Mouse (Mus musculus): ENCODE measurements around the gene Cdc14a.

The Cdc14a gene

GRCm38 (mm10) chr3:116256104-116256503 lies 167.7 kb downstream of the Cdc14a start:
- DNase-seq: no peak

- peak; percentile 90 to 95 for DNase-seq
Observed at GRCm38 (mm10) chr3:116253077-116253531, 170.7 kb downstream of the Cdc14a start, which contains the start of gene Gpr88. TSS of gene Gpr88 (minus strand) at chr3:116253503.

- peak; percentile 54 to 61 for DNase-seq
Observed at GRCm38 (mm10) chr3:116252255-116253040, 171.4 kb downstream of the Cdc14a start.

- DNase-seq: peak; percentile 65 to 67
Observed at GRCm38 (mm10) chr3:116251481-116252254, 172.2 kb downstream of the Cdc14a start.

GRCm38 (mm10) chr3:116249026-116249425 lies 174.8 kb downstream of the Cdc14a start:
- peak; percentile 40 to 54 for DNase-seq

- no peak for DNase-seq
Observed at GRCm38 (mm10) chr3:116244476-116244875, 179.4 kb downstream of the Cdc14a start.

GRCm38 (mm10) chr3:116242685-116243084 lies 181.1 kb downstream of the Cdc14a start:
- DNase-seq: no peak

- no peak for DNase-seq
Observed at GRCm38 (mm10) chr3:116237527-116237926, 186.3 kb downstream of the Cdc14a start.

GRCm38 (mm10) chr3:116236856-116237255 lies 187.0 kb downstream of the Cdc14a start:
- DNase-seq: no peak

- no peak for DNase-seq
Observed at GRCm38 (mm10) chr3:116233515-116233914, 190.3 kb downstream of the Cdc14a start.

GRCm38 (mm10) chr3:116232763-116233162 lies 191.1 kb downstream of the Cdc14a start:
- no peak for DNase-seq

GRCm38 (mm10) chr3:116229336-116229735 lies 194.5 kb downstream of the Cdc14a start:
- DNase-seq: no peak

- DNase-seq: no peak
Observed at GRCm38 (mm10) chr3:116228360-116229245, 195.2 kb downstream of the Cdc14a start.

GRCm38 (mm10) chr3:116227383-116227782 lies 196.4 kb downstream of the Cdc14a start:
- no peak for DNase-seq

- DNase-seq: no peak
Observed at GRCm38 (mm10) chr3:116226915-116227314, 196.9 kb downstream of the Cdc14a start.

All from cerebellum, postnatal 10 days (tissue).